ENCODE assay signal across 26 mouse cellular contexts in genomic region chr10:35835257-35835656, GRCm38 (mm10).
"Had no signal": no experiment of that assay in that cellular context is flagged by ENCODE, and none has a peak within 500 bp of the region (broad histone marks: within the 10 kb centered on the region; RNA-seq: fewer than 3 reads in every experiment).

No protein-coding gene starts in this region.

- DNase-seq: gastrocnemius, adult 2 months; gastrocnemius, postnatal 10 days; gastrocnemius, postnatal 25 days; heart, adult 18-20 months; heart, postnatal 10 days; heart, postnatal 4 days; kidney, adult 18-20 months; kidney, adult 8-10 months; kidney, postnatal 10 days; kidney, postnatal 25 days; layer of hippocampus, adult 9-11 months; layer of hippocampus, postnatal 36 days; left cerebral cortex, postnatal 4 days had no signal

- H3K9ac ChIP-seq: heart, embryonic 12.5 days; hindbrain, embryonic 12.5 days; hindbrain, embryonic 14.5 days; intestine, embryonic 15.5 days; limb, embryonic 13.5 days; limb, embryonic 15.5 days; liver, embryonic 12.5 days; liver, embryonic 14.5 days had no signal

- ATAC-seq: hindbrain, embryonic 16.5 days; inflammation-experienced regulatory T-cells, adult 6 months; intestine, embryonic 15.5 days; intestine, postnatal 0 days; liver, embryonic 12.5 days had no signal

- H3K4me1 ChIP-seq: heart, embryonic 10.5 days; heart, embryonic 12.5 days; hindbrain, embryonic 10.5 days; hindbrain, embryonic 12.5 days; intestine, embryonic 15.5 days; limb, embryonic 13.5 days; limb, embryonic 15.5 days; liver, embryonic 12.5 days had no signal

- H3K27ac ChIP-seq: gastrocnemius, adult 2 months; heart, embryonic 10.5 days; hindbrain, embryonic 10.5 days; hindbrain, embryonic 12.5 days; hindbrain, embryonic 14.5 days; intestine, embryonic 15.5 days; limb, embryonic 13.5 days; limb, embryonic 15.5 days; liver, embryonic 12.5 days; liver, embryonic 14.5 days had no signal

- H3K27me3 ChIP-seq: heart, embryonic 12.5 days; hindbrain, embryonic 12.5 days; intestine, embryonic 15.5 days; limb, embryonic 13.5 days; limb, embryonic 15.5 days; liver, embryonic 12.5 days had no signal

- H3K4me3 ChIP-seq: gastrocnemius, adult 2 months; heart, embryonic 10.5 days; heart, embryonic 12.5 days; hindbrain, embryonic 10.5 days; hindbrain, embryonic 12.5 days; intestine, embryonic 15.5 days; limb, embryonic 13.5 days; limb, embryonic 15.5 days; liver, embryonic 12.5 days had no signal

- H3K9me3 ChIP-seq: heart, embryonic 10.5 days; heart, embryonic 12.5 days; hindbrain, embryonic 10.5 days; hindbrain, embryonic 12.5 days; intestine, embryonic 15.5 days; limb, embryonic 13.5 days; limb, embryonic 15.5 days; liver, embryonic 12.5 days had no signal

- H3K36me3 ChIP-seq: heart, embryonic 10.5 days; heart, embryonic 12.5 days; hindbrain, embryonic 10.5 days; hindbrain, embryonic 12.5 days; intestine, embryonic 15.5 days; limb, embryonic 13.5 days; limb, embryonic 15.5 days; liver, embryonic 12.5 days had no signal
